Mouse (Mus musculus) MEL (cell line): Measurements from ENCODE around the gene Cwc27. TPM values are rescaled to one million over a fixed set of nuclear protein-coding genes. Genes with fewer than 3 reads are reported as not detected.

Source experiments
- DNase-seq: peaks from one replicate; pipeline ENCODE4 v3.0.0; 2011; ENCODE audit warnings: low read depth, low spot score
- H3K27ac ChIP-seq: 2 replicates; pipeline ENCODE4 v1.5.1; 2012; ENCODE audit warnings: low read depth, mild to moderate bottlenecking, control low read depth, low read length, moderate library complexity; ENCODE audit not compliant: control insufficient read depth
- H3K27me3 ChIP-seq, 2 experiments: fragments of 150-350 bp in 1 of 2; sonication (generic) in 1 of 2; 2 replicates each; pipeline ENCODE4 v1.6.1; 2012; ENCODE audit warnings: low read length in 2 of 2, mild to moderate bottlenecking in 2 of 2, improper control_type of control experiment in 1 of 2, moderate library complexity in 1 of 2; ENCODE audit not compliant: insufficient read depth in 2 of 2, control insufficient read depth in 1 of 2
- H3K36me3 ChIP-seq, 2 experiments: 2 replicates each; pipeline ENCODE4 v1.6.1; 2012 to 2014; ENCODE audit warnings: low read length in 2 of 2, improper control_type of control experiment in 1 of 2, inconsistent platforms in 1 of 2, mild to moderate bottlenecking in 1 of 2; ENCODE audit not compliant: insufficient read depth in 2 of 2, control insufficient read depth in 1 of 2
- H3K4me1 ChIP-seq, 2 experiments: fragments of 150-350 bp in 1 of 2; sonication (generic) in 1 of 2; 2 replicates each; pipeline ENCODE4 v1.6.1; 2012; ENCODE audit warnings: low read length in 2 of 2, improper control_type of control experiment in 1 of 2, mild to moderate bottlenecking in 1 of 2; ENCODE audit not compliant: insufficient read depth in 2 of 2, control insufficient read depth in 1 of 2
- H3K4me3 ChIP-seq, 2 experiments: fragments of 150-350 bp in 1 of 2; sonication (generic) in 1 of 2; 2 replicates each; pipeline ENCODE4 v1.5.1; 2012; ENCODE audit warnings: low read depth in 2 of 2, low read length in 2 of 2, mild to moderate bottlenecking in 2 of 2, moderate library complexity in 2 of 2, control low read depth in 1 of 2, improper control_type of control experiment in 1 of 2; ENCODE audit not compliant: control insufficient read depth in 1 of 2, insufficient read depth in 1 of 2
- H3K79me2 ChIP-seq: 2 replicates; pipeline ENCODE4 v1.6.1; 2012; ENCODE audit warnings: mild to moderate bottlenecking, low read length, moderate library complexity; ENCODE audit not compliant: control insufficient read depth, poor library complexity, insufficient read depth
- H3K9ac ChIP-seq: 2 replicates; pipeline ENCODE4 v1.6.1; 2012; ENCODE audit warnings: low read depth, mild to moderate bottlenecking, control low read depth, low read length, moderate library complexity; ENCODE audit not compliant: control insufficient read depth, poor library complexity, severe bottlenecking
- H3K9me3 ChIP-seq: fragments of 150-350 bp; sonication (generic); replicated peaks from 2 replicates; pipeline ENCODE4 v1.6.1; 2012; ENCODE audit warnings: mild to moderate bottlenecking, low read length, improper control_type of control experiment, moderate library complexity; ENCODE audit not compliant: insufficient read depth
- CHD2 ChIP-seq: IDR thresholded peaks from 2 replicates; pipeline ENCODE4 v1.6.1; 2011; ENCODE audit warnings: low read length, improper control_type of control experiment
- CTCF ChIP-seq, 3 experiments: IDR thresholded peaks in 2 of 3; conservative IDR thresholded peaks in 1 of 3; 2 replicates each; pipeline ENCODE4 v1.5.1; 2011 to 2012; ENCODE audit warnings: low read length in 3 of 3, low read depth in 2 of 3, mild to moderate bottlenecking in 2 of 3, improper control_type of control experiment in 1 of 3, inconsistent platforms in 1 of 3, mixed read lengths in 1 of 3, moderate library complexity in 1 of 3; ENCODE audit not compliant: control insufficient read depth in 1 of 3, insufficient read depth in 1 of 3, poor library complexity in 1 of 3, severe bottlenecking in 1 of 3
- E2F4 ChIP-seq: IDR thresholded peaks from 2 replicates; pipeline ENCODE4 v1.6.1; 2011; ENCODE audit warnings: low read depth, low read length, improper control_type of control experiment, borderline replicate concordance
- EP300 ChIP-seq, 2 experiments: IDR thresholded peaks; 2 replicates each; pipeline ENCODE4 v1.6.1; 2011; ENCODE audit warnings: improper control_type of control experiment in 2 of 2, low read length in 2 of 2, low read depth in 1 of 2, mild to moderate bottlenecking in 1 of 2
- ETS1 ChIP-seq: IDR thresholded peaks from 2 replicates; pipeline ENCODE4 v1.6.1; 2012; ENCODE audit warnings: low read depth, mild to moderate bottlenecking, inconsistent platforms, low read length, improper control_type of control experiment, moderate library complexity
- GABPA ChIP-seq: IDR thresholded peaks from 2 replicates; pipeline ENCODE4 v1.6.1; 2012; ENCODE audit warnings: low read depth, mild to moderate bottlenecking, inconsistent platforms, low read length, improper control_type of control experiment, moderate library complexity
- GATA1 ChIP-seq: IDR thresholded peaks from 2 replicates; pipeline ENCODE4 v1.6.1; 2011; ENCODE audit warnings: low read depth, low read length, improper control_type of control experiment
- KAT2A ChIP-seq: conservative IDR thresholded peaks from 2 replicates; pipeline ENCODE4 v1.6.1; 2012; ENCODE audit warnings: low read depth, low read length, improper control_type of control experiment, inconsistent platforms
- MAFK ChIP-seq: IDR thresholded peaks from 2 replicates; pipeline ENCODE4 v1.6.1; 2011; ENCODE audit warnings: low read depth, mild to moderate bottlenecking, low read length, improper control_type of control experiment, borderline replicate concordance
- MAX ChIP-seq: IDR thresholded peaks from 2 replicates; pipeline ENCODE4 v1.6.1; 2011; ENCODE audit warnings: low read length, improper control_type of control experiment
- MEF2A ChIP-seq: IDR thresholded peaks from 2 replicates; pipeline ENCODE4 v1.6.1; 2014; ENCODE audit warnings: low read depth, mild to moderate bottlenecking, inconsistent platforms, low read length, improper control_type of control experiment; ENCODE audit not compliant: poor library complexity, insufficient replicate concordance, severe bottlenecking; ENCODE audit errors: extremely low read depth
- POLR2A ChIP-seq, 2 experiments: IDR thresholded peaks; 2 replicates each; pipeline ENCODE4 v1.6.1; 2011 to 2012; ENCODE audit warnings: low read length in 2 of 2, mild to moderate bottlenecking in 2 of 2, control low read depth in 1 of 2, improper control_type of control experiment in 1 of 2, low read depth in 1 of 2, moderate library complexity in 1 of 2; ENCODE audit not compliant: control insufficient read depth in 1 of 2, insufficient read depth in 1 of 2, poor library complexity in 1 of 2
- POLR2AphosphoS5 ChIP-seq: IDR thresholded peaks from 2 replicates; pipeline ENCODE4 v1.6.1; 2012; ENCODE audit warnings: low read depth, borderline replicate concordance, mild to moderate bottlenecking, inconsistent platforms, low read length, moderate library complexity, mixed read lengths
- RAD21 ChIP-seq: IDR thresholded peaks from 2 replicates; pipeline ENCODE4 v1.6.1; 2011; ENCODE audit warnings: mild to moderate bottlenecking, low read depth, low read length, improper control_type of control experiment
- RCOR1 ChIP-seq: IDR thresholded peaks from 2 replicates; pipeline ENCODE4 v1.6.1; 2012; ENCODE audit warnings: low read depth, mild to moderate bottlenecking, inconsistent platforms, low read length, improper control_type of control experiment
- SIN3A ChIP-seq: IDR thresholded peaks from 2 replicates; pipeline ENCODE4 v1.6.1; 2012; ENCODE audit warnings: low read length, improper control_type of control experiment, inconsistent platforms
- TBP ChIP-seq: IDR thresholded peaks from 2 replicates; pipeline ENCODE4 v1.8.0; 2011; ENCODE audit warnings: low read depth, low read length, improper control_type of control experiment
- TCF12 ChIP-seq: IDR thresholded peaks from 2 replicates; pipeline ENCODE4 v1.6.1; 2014; ENCODE audit warnings: low read depth, mild to moderate bottlenecking, inconsistent platforms, low read length, improper control_type of control experiment, moderate library complexity
- UBTF ChIP-seq: IDR thresholded peaks from 2 replicates; pipeline ENCODE4 v1.6.1; 2012; ENCODE audit warnings: low read depth, mild to moderate bottlenecking, inconsistent platforms, low read length, improper control_type of control experiment, moderate library complexity, borderline replicate concordance; ENCODE audit not compliant: insufficient read depth
- USF2 ChIP-seq, 2 experiments: IDR thresholded peaks; 2 replicates each; pipeline ENCODE4 v1.6.1; 2011 to 2012; ENCODE audit warnings: improper control_type of control experiment in 2 of 2, low read length in 2 of 2, borderline replicate concordance in 1 of 2, inconsistent platforms in 1 of 2, low read depth in 1 of 2, mild to moderate bottlenecking in 1 of 2; ENCODE audit not compliant: insufficient read depth in 1 of 2
- ZKSCAN1 ChIP-seq: IDR thresholded peaks from 2 replicates; pipeline ENCODE4 v1.6.1; 2012; ENCODE audit warnings: low read depth, mild to moderate bottlenecking, inconsistent platforms, low read length, improper control_type of control experiment, moderate library complexity
- polyA plus RNA-seq, 2 experiments: library from polyadenylated mRNA; stranded (reverse) in 1 of 2; unstranded in 1 of 2; fragments of >175 nt in 1 of 2; fragments of >200 nt in 1 of 2; gene quantifications; 2 replicates each; pipeline versions ENCODE4 v1.2.1 to v1.2.4; 2012; ENCODE audit warnings: low replicate concordance in 2 of 2, low read depth in 1 of 2; ENCODE audit not compliant: insufficient read length in 2 of 2, insufficient read depth in 1 of 2, missing spikeins in 1 of 2
- total RNA-seq: library from RNA; depleted of rRNA; stranded (reverse); fragments of 300-350 nt; gene quantifications from 2 replicates; pipeline ENCODE4 v1.2.3, GENCODE M21; 2012

Gene Cwc27
- total and polyA plus RNA-seq, 3 experiments, result 18.3 to 22.0 TPM; not detected in 1

- no peak for TF ChIP-seq GABPA
Measured at GRCm38 (mm10) chr13:104789663-104790062, 27.3 kb downstream of the Cwc27 start (continued).

DNA sequence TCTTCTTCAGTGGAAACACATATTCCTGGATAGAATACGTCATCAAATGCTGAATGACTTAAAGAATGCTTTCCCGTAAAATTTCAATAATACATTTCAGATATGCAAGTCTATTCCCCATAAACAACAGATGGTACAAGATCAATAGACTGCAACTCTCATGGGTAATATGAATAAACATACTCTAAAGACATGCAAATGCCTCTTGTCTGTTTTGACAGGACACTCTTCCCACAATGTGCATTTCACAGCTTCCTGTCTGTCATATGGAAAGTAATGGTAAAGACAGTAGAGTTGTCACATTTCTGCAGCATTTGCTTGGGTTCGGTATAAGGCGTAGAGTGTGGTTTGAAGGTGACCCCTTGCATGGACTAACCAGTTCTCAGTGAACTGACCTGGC, 29.7 kb downstream of the Cwc27 start:
- TF ChIP-seq ETS1 (no peak), MAX (no peak), E2F4 (no peak), TBP (no peak), RAD21 (no peak), RCOR1 (no peak), ZKSCAN1 (no peak), SIN3A (no peak), POLR2AphosphoS5 (no peak), POLR2A (IDR thresholded peaks at IDR 0.05; ENCODE audit: control insufficient read depth in 1 of 2, insufficient read depth in 1 of 2, low read depth in 1 of 2, low read length in 2 of 2, poor library complexity in 1 of 2) (no peak), CTCF (IDR thresholded peaks at IDR 0.05 in 2 of 3, conservative IDR thresholded peaks at IDR 0.05 in 1 of 3; ENCODE audit: control insufficient read depth in 1 of 3, insufficient read depth in 1 of 3, low read depth in 2 of 3, low read length in 3 of 3, poor library complexity in 1 of 3, severe bottlenecking in 1 of 3) (no peak), MEF2A (no peak), MAFK (no peak), TCF12 (no peak), USF2 (IDR thresholded peaks at IDR 0.05; ENCODE audit: borderline replicate concordance in 1 of 2, insufficient read depth in 1 of 2, low read depth in 1 of 2, low read length in 2 of 2) (no peak), UBTF (no peak)
- TF ChIP-seq, all 39 proteins: peak for 0
- no peak overlapping the region for H3K27ac ChIP-seq

DNA sequence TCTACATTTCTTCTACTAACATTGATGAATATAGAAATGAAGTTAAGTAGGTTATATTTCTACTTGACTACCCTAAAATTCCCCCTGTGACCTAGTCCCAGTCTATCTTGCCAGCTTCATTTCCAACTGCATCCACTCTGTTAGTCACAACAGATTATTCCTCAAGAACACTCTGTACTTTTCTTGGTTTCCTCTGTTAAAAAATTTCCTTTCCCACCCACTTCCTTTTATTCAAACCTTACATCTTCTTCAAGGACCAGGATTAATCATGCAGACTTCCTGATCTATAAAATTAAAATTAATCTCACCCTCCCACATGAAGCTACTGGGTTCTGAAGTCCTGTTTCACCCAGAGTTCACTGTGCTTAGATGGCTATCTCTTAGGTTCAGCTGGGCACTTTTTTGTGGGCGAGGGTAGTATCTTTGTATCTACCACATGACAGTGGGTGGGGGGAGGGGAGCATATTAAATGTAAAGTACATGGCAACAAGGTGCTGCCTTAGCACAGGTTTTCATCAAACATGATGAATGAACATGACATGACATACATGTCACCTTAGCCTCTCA, 37.8 kb downstream of the Cwc27 start:
- Histone ChIP-seq H3K27me3 (no peaks in the 10 kb centered on the region), H3K4me1 (peaks cover 3 to 4% of the 10 kb centered on the region in 2 experiments; a peak in 2 of 4 replicates), H3K9ac (no peak overlapping the region), H3K79me2 (no peaks in the 10 kb centered on the region), H3K36me3 (peaks cover 2 to 7% of the 10 kb centered on the region in 2 experiments), H3K9me3 (no peaks in the 10 kb centered on the region), H3K27ac (no peak overlapping the region), H3K4me3 (no peak overlapping the region)
- TF ChIP-seq EP300 (IDR thresholded peaks at IDR 0.05; ENCODE audit: low read depth in 1 of 2, low read length in 2 of 2), result peak in 1 of 2 experiments; percentile 39; a peak in 1 of 4 replicates
- peak; percentile 53 for TF ChIP-seq GATA1
- no peak for TF ChIP-seq KAT2A
- TF ChIP-seq CHD2, result no peak
- TF ChIP-seq TCF12, result peak; percentile 28; the same call in 1 of the 2 replicates
- TF ChIP-seq ETS1, result peak; percentile 64; the same call in 1 of the 2 replicates
- DNase-seq, result peak; percentile 28

More for the DNA sequence above, 29.7 kb downstream of the Cwc27 start:
- Histone ChIP-seq H3K9me3 (no peaks in the 10 kb centered on the region), H3K9ac (no peak overlapping the region), H3K4me3 (no peak overlapping the region), H3K4me1 (no peaks in the 10 kb centered on the region), H3K27me3 (no peaks in the 10 kb centered on the region), H3K79me2 (no peaks in the 10 kb centered on the region), H3K36me3 (no peaks in the 10 kb centered on the region; a peak in 1 of 4 replicates)
- DNase-seq, result no peak
